Mouse (Mus musculus) ovary, postnatal 36 days (tissue): ENCODE measurements around the gene Ifi27l2a.
"Not testable (repeated sequence)": the region's sequence is repeated elsewhere in the genome, so short reads cannot be mapped to it uniquely, and the experiment has no call there.

Experiments
- DNase-seq: peaks from one replicate; pipeline ENCODE4 v3.0.0; 2022; ENCODE audit warnings: low spot score, mixed read lengths

The Ifi27l2a gene

DNA sequence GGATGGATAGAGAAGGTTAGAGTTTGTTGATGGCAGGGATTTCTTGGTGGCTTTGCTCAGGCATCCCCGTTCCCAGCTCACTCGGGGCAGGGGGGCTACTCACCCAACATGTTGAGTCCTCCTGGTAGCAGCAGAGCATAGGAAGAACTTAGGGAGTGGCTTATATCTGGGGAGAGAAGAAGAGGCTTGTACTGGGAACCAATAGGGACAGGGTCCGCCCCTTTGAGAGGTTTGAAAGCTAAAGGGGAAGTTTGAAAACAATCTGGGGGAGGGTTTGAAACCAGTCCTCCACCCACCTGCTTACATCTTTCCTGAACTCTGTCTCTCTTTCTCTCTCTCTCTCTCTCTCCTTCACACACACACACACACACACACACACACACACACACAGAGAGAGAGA lies at the start of gene Ifi27l2a:
Gene Ifi27l2a, minus strand, starts transcription at position 157 of the 400 bp plus-strand sequence.
- no peak for DNase-seq

DNA sequence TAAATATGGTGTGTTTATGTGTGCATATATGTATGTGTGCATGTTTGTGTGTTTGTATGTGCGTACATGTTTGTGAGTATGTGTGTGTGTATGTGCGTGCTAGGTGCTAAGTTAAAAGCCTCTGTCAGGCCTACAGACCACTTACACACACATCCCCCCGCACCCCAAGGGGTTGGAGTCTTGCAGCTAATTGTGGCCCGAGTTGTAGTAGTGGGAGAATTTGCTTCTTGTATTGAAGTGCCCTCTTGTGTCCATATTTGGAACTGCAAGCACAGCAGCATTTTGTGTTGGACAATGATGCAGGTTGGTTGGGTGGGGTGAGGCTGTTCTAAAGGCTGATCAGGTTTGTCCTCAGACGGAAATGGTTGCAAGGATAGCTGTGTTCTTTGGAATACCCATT lies 49.3 kb upstream of the Ifi27l2a start:
- DNase-seq, result no peak

DNA sequence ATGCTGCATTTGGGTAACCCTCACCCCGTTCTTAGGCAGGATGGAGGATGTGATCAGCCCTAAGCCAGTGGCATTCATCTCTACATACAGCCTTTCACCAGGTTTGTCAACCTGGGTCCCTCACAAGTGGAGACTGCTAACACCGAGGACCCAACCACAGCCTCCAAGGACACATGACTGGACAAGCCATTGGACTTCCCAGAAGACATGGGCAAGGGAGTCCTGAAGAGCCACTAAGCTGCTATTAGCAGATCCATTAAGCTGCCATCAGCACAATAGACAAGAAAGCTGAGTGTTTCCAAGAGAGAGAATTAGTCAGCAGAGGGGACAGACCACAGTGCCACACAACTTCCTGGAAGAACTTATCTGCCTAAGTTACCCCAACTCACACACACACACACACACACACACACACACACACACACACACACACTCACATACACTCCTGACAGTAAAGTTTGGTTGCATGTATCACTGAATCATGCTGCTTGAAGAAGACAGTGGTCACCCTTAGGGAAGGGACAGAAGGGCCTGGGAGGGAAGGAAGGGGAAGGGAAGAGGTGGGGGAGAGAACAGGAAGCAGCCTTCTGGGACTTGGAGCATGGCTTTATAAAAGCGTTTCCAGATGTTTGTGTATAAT lies 47.7 kb upstream of the Ifi27l2a start:
- DNase-seq, result no peak

DNA sequence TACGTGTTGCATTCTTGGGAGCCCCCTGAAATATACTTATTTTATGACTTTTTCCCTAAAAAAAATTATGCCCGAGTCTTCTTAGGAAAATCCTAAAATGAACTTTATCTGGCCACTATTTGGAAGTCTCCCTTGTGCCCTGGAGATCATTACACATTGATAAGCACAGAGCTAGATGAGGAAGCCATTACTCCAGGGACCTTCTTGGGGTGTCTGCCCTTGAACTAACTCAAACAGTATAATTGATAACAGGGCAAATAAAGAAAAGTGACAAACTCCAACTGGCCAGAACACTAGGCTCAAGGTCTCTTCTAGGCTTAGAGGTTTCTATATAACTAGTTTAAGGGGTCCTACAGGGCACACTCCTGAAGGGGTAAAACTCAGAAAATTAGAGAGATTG lies 44.3 kb upstream of the Ifi27l2a start:
- DNase-seq, result no peak

DNA sequence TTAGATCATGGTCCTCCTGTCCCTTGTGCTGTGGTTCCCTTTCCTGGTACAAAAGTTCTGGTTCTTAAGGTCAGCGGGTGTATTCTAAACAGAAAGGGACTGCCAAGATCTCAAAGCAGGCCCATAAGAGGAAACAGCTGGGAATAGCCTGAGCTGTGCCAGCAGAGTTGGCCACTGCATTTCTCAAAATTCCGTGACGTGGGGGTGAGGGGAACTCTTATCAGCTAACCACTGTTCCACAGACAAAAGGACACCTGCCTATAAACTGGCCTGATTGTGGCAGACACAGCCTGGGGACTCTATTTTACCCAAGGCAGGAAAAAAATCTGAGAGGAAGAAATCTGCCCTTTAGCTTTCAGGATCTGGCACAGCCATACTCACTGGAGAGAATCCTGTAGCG lies 43.8 kb upstream of the Ifi27l2a start:
- DNase-seq, result no peak

DNA sequence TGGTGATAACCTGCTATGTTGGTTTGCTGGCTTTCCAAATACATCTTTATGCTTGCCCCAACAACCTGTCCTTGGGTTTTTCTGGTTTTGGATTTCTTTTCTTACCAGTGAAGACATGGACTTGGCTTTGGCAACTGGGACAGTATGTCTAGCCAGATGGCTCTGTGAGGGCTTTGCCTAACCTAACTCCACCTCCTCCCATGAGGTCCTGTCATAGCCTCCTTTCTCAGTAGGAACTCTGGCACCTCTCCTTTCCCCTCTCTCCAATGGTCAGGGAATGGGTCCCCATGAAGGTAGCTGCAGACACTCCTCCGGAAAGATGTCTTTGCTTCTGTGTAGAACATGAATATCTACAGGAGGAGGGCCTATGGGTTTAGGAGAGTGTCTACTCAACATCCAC lies 43.2 kb upstream of the Ifi27l2a start:
- no peak for DNase-seq

DNA sequence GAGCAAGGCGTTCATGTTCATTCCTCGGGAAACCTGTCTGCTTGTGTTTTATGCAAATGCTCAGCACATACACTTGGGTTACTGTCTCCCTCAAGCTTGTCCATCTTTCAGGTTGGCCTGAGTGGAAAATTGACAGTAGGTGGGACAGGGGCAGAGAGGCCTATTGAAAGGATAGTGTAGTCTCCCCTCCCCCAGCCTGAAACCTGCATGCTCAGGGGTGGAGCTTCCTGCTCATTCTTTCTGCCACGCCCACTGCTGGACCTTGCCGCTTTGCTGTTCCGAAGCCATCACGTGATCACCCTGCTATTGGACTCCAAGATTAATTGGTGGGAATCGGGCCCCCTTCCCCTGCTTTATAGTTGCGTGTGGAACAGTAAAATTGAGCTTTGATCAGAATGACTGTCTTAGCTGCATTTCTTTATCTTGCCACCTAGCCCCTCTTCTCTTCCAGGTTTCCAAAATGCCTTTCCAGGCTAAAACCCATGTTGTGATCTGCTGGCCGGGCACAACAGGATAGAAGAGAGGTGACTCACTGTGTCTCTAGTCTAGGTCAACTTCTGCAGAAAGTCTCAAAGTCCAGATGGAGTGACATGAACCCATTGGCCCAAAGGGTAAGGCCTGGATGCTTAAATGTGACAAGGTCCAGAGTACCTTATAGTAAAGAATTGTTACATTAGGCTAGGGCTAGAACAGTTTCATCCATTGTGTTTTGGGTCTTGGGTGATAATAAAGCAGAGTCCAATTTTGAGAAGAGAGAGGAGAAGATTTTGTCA lies 40.9 kb upstream of the Ifi27l2a start:
- DNase-seq, result not testable (repeated sequence)

DNA sequence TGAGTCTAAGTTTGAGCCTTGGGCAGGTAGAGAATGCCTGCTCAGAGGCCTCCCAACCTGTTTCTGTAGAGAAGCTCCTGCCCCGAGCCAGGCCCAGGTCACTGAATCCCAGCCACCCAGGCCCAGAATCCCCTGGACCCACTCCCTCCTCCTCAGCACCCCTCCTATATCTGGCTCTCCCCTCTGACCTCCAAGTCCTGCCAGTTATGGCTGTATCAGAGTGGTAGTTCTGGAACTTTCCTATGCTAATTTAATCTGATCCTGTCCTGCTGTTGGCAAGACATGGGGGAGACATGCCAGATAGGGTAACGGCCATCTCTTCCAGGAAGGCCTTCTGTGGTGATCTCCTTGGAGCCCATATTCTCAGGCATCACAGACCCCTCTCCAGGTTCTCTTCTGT lies 39.3 kb upstream of the Ifi27l2a start:
- DNase-seq, result no peak

DNA sequence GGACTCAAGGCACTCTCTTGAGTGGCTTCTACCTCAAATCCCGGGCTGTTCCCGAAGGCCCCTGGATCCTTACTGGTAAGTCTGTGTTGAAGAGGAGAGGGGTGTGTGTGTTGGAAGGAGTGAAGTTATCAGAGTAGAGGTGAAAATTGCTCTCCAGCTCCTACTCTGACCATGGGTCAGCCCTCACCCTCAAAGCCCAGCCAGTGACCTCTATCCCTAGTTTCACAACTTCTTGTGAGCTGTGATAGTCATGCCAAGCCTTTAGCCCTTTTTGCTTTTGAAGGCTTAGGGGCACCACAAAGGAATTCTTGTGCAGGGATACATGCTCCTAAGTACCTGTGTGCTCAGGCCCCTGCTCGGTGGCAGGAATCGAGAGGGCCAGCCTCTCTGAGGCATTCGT lies 38.2 kb upstream of the Ifi27l2a start:
- no peak for DNase-seq

DNA sequence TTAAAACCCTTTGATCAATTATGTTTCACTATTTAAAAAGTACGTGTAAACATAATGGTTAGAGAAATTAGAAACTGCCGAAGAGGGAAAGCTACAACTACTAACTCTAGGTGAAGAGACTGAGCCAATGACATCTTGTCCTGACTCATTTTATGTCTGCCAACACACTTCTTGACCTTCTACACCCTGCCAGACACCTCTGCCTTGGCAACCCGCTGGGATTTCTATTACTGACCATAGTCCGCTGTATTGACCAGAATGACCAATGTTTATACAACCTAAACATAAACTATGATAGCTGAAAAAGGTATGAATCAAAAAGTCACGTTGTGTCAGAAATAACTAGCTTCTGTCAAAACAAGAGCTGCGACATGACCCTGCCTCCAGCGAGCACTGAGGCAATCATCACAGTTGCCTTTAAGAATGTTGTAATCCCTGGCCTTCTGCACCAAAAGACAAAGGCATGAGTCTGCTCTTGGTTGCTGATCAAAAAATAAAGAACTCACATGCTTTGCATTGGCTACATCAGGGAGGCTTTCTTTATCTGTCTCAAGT lies 34.1 kb upstream of the Ifi27l2a start:
- no peak for DNase-seq

DNA sequence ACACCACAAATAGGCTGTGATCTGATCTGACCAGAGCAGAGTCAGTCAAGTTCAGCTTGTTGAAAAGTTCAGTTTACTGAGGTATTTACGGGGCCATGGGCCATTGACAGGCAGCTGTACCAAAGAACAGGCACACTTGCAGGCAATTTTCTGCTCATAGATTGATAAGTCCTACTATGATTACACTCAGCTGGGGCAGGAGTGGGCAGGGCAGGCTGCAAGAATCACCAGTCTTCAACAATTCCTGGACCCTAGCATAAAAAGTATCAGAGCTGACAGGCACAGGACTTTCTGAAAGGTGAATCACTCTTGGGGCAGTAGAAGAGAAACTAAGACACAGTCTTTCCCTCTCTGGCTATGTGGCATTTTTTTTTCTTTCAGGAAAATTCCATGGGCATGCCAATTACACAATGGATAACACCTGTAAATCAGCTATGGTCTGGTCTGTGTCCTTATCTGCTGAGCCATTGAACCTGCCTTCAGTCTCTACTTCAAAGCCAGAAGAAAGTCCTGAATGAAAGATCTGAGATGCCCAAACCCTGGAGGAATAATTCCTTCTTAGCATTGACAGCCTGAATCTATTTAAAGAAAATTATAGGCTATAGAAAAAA lies 33.4 kb upstream of the Ifi27l2a start:
- no peak for DNase-seq

DNA sequence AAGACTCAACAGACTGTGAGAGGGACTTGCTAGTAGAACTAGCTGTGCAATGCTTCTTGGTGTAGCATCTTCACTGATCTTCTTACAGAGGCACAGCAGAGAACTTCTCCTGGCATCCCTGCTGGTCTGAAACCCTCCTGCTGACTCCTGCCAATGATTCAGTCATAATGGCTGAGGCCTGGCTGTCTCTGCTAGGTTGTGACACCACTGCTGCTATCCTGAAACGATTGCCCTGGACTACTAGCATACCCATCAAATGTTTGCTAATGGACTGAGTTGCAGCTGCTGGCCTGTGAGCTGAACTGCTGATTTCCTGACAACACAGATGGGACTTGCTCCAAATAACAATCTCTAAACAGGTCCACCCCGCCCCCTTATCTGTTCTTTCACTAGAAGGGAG lies 31.0 kb upstream of the Ifi27l2a start:
- DNase-seq, result no peak

DNA sequence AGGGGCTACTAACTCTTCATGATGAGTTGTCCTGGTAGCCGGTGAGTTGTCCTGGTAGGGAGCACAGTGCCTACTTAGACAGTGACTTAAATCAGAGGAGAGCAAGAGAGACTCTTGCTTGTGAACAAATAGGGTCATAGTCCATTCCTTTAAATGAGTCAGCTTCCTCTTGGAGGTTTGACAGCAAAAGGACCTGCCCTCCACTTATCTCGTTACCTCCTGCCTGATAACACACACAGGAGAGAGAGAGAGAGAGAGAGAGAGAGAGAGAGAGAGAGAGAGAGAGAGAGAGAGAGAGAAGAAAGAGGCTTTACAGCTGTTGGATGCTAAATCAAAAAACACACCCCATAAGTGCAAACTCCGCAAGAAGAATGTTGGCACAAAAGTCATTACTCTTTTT lies 13.7 kb upstream of the Ifi27l2a start, which contains the start of gene Ifi27l2b:
Gene Ifi27l2b, minus strand, starts transcription at position 84 of the 400 bp plus-strand sequence.
- no peak for DNase-seq

DNA sequence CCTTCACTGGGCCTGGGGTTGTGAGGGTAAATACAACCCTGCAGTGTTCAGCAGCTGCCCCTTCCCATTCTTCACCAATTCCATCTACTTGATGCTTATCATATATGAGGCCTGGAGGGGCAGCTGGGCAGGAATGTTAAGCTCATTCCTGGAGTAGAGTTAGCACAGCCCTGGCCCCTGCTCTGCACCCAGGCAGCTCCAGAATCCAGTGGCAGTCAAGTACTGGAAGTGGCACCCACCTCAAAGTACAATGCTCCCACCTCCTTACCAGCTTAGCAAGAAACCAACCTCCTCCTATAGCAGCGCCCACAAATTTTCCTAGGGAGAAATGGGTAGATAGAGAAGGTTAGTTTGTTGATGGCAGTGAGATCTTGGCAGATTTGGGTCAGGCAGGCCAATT lies 13.2 kb upstream of the Ifi27l2a start:
- not testable (repeated sequence) for DNase-seq

DNA sequence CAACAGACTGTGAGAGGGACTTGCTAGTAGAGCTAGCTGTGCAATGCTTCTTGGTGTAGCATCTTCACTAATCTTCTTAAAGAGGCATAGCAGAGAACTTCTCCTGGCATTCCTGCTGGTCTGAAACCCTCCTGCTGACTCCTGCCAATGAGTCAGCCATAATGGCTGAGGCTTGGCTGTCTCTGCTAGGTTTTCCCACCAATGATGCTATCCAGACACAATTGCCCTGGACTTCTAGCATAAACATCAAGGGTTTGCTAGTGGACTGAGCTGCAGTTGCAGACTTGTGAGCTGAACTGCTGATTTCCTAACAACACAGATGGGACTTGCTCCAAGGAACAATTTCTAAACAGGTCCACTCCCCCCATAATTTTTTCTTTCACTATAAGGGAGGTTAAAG lies 9.9 kb upstream of the Ifi27l2a start:
- DNase-seq, result no peak

DNA sequence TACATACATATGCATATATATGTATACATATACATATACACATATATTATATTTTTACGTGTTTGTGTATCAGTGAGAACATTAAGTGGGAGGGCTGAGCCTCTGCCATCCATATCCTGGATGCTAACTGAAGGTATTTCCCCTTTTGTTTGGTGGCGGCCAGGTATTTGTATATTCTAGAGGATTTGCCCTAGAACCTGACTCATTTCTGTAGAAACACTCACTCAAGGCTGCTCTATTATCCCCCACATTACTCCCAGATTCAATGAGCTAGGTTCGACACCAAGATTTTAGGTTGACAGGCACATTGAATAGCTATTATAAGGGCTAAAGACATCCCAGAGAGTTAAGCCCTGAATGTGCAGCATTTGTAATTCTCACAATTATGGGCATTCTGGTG lies 1.6 kb upstream of the Ifi27l2a start:
- DNase-seq, result no peak

DNA sequence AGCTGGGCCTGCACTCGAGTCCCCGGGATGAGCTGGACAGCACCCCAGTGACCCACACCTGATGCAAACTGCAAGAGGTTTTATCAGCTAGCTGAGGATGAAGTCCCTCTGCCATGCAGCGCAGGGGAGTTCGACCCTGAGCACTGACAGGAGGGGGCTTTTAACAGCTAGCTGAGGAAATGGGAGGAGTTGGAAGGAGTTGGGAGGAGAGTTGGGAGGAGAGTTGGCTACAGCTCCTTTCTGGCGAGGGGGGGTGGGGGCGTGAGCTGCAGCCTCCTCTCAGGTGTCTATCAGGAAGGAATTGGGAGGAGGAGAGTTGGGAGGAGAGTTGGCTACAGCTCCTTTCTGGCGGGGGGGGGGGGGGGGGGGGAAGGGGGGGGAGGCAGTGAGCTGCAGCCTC lies 781 bp upstream of the Ifi27l2a start:
- DNase-seq, result not testable (repeated sequence)

DNA sequence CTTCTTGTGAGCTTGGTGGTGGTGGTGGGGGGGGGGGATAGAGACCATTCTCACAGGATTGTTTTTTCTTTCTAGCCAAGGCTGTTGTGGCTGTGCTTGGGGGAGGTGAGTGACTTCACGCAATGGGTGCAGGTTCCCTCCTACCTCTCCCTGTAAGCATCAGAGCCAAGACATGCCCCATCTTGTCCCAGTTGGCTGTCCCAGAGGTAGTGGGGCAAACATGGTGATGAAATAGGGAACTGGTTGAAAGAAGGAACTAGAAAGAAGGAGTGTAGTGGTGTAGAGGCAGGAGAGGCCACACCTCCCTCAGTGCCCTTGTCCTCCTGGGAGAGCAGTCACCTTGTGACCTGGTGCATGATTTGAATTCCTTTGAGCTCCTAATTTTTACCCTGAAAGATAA lies 5.9 kb downstream of the Ifi27l2a start:
- no peak for DNase-seq

DNA sequence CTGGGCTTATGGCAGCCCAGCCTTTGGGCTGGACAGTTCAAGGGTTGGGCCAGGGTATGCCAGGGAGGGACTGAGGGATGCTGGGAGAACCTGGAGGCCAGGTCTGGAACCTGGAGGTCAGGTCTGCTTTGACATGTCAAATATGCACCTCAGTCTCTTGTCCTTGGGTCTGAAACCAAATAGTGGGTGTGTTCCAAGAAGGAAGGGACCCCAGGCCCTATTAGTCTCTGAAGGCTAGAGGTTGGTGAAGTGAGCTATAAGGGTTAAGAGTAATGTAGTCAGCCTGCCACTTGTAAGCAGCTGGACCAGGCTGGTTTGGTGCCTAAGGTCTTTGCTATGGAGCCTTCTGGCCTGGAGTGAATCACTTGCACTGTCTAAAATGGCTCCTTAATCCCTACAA lies 8.6 kb downstream of the Ifi27l2a start:
- DNase-seq, result no peak

DNA sequence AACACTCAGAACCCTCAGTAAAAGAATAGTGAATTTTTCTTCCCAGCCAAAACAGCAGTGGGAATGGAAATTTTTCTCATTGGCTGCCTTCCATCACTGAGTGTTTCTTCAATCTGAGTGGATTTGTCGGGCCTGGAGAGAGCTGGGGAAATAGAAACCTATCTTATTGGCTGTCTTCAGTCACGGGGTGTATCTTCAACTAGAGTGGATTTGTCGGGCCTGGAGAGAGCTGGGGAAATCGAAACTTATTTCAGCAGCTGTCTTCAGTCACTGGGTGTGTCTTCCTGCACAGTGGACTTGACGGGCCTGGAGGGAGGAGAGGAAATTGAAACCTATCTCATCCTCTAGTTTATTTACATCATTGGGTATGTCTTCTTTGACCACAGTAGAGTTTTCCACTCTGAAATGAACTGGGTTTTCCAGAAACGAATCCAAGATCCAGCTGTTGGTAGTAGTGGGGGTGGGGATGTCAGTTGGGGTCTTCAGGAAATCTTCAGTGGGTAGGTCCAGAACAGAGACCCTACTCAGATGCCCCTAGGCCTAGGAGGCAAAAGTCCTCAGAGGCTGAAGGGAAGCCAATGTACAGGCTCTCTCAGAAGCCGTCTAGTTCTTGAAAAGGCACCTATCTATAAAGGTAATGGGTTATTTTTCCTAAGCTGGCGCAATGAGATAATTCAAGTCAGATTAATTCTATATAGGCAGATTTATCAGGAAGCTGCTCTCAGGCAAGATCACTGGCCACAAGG lies 9.3 kb downstream of the Ifi27l2a start, which contains the start of gene Ifi27:
Gene Ifi27, plus strand, starts transcription at position 226 of the 746 bp plus-strand sequence.
- DNase-seq, result peak; percentile 41

DNA sequence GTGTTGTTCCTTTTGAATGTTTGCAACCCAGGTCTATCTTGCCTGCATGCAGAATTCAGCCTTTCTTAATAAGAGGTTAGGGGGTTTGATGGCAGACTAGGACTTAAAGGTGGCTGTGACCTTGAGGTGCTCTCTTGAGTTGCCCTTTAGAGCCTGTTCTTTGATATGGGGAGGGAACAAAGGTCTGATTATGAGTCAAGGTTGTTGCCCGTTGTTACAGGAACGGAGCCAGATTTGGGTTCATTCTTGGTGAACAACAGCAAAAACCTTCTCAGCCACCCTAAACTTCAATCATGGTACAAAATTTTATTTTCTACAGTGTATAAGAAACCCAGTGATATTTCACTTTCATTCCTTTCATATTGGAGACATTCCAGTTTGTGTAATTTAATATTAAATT lies 10.1 kb downstream of the Ifi27l2a start:
- no peak for DNase-seq

DNA sequence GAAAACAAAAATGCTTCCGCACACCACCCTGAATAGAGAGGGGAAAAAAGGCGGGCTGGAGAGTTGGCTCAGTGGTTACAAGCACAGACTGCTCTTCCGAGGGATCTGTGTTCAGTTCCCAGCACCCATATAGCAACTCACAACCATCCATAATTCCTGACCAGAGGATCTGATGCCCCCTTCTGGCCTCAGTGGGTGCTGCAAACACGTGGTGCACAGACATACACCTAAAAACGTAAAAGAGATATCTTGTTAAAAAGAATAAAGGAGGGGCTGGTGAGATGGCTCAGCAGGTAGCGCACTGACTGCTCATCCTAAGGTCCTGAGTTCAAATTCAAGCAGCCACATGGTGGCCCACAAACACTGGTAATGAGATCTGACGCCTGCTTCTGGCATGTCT lies 16.8 kb downstream of the Ifi27l2a start:
- no peak for DNase-seq
